Mouse (Mus musculus) liver, embryonic 11.5 days (tissue): ENCODE measurements around the gene Fer. TPM values are rescaled to one million over a fixed set of nuclear protein-coding genes. Genes with fewer than 3 reads are reported as not detected.

Source experiments
- ATAC-seq: fragments of 200-750 bp; cut with Nextera tagmentation; replicated peaks from 2 replicates; pipeline ENCODE4 v1.8.0; 2017; ENCODE audit warnings: moderate number of reproducible peaks, mild to moderate bottlenecking, moderate TSS enrichment, moderate library complexity; ENCODE audit not compliant: low FRiP score
- DNase-seq: peaks from one replicate; pipeline ENCODE4 v3.0.0-alpha.2; 2017; ENCODE audit warnings: low spot score
- H3K27ac ChIP-seq: fragments of 300-500 bp; sonication (generic); 2 replicates; pipeline ENCODE4 v1.5.1; 2014; ENCODE audit warnings: mild to moderate bottlenecking, low read depth, low read length, control low read depth
- H3K27me3 ChIP-seq: fragments of 300-500 bp; sonication (generic); replicated peaks from 2 replicates; pipeline ENCODE4 v1.6.1; 2014; ENCODE audit warnings: low read length, mixed read lengths; ENCODE audit not compliant: control insufficient read depth, insufficient read depth
- H3K36me3 ChIP-seq: fragments of 300-500 bp; sonication (generic); 2 replicates; pipeline ENCODE4 v1.6.1; 2014; ENCODE audit warnings: mild to moderate bottlenecking, low read length, moderate library complexity, mixed read lengths; ENCODE audit not compliant: control insufficient read depth, insufficient read depth
- H3K4me1 ChIP-seq: fragments of 300-500 bp; sonication (generic); replicated peaks from 2 replicates; pipeline ENCODE4 v1.6.1; 2014; ENCODE audit warnings: low read length, mixed read lengths; ENCODE audit not compliant: control insufficient read depth, insufficient read depth
- H3K4me2 ChIP-seq: fragments of 300-500 bp; sonication (generic); 2 replicates; pipeline ENCODE4 v1.6.1; 2014; ENCODE audit warnings: mild to moderate bottlenecking, control low read depth, moderate library complexity
- H3K4me3 ChIP-seq: fragments of 300-500 bp; sonication (generic); 2 replicates; pipeline ENCODE4 v1.5.1; 2014; ENCODE audit warnings: low read depth, low read length, control low read depth
- H3K9ac ChIP-seq: fragments of 300-500 bp; sonication (generic); 2 replicates; pipeline ENCODE4 v1.6.1; 2014; ENCODE audit warnings: low read depth, low read length, control low read depth
- H3K9me3 ChIP-seq: fragments of 300-500 bp; sonication (generic); 2 replicates; pipeline ENCODE4 v1.6.1; 2016; ENCODE audit warnings: low read length, inconsistent platforms, mixed read lengths; ENCODE audit not compliant: control insufficient read depth
- WGBS: fragments of 180-500 bp; shearing (Covaris S2); extraction: QIAGEN DNeasy Blood & Tissue Kit; methylation state at CpG from one replicate; pipeline ENCODE4 v1.1.7; 2014; 5-methylcytosine and 5-hydroxymethylcytosine counted together
- polyA plus RNA-seq: library from polyadenylated mRNA; unstranded; fragments of >200 nt; fragmentation: Nextera tagmentation; extraction: Ambion mirVana; gene quantifications from 2 replicates; pipeline ENCODE4 v1.2.1, GENCODE M21; 2014

Fer gene
- polyA plus RNA-seq, 1 experiment from 2014 or later = 24.7 TPM

- H3K36me3 ChIP-seq = no peaks in the 10 kb centered on the region
- no peaks in the 10 kb centered on the region for H3K9me3 ChIP-seq
- WGBS = 88% methylated on average over 3 of the region's 3 CpGs
- H3K4me2 ChIP-seq = no peak overlapping the region
- ATAC-seq (no peak), DNase-seq (no peak)
- H3K4me1 ChIP-seq = no peaks in the 10 kb centered on the region
- H3K4me3 ChIP-seq = no peak overlapping the region
- H3K9ac ChIP-seq = no peak overlapping the region
- H3K27ac ChIP-seq = no peak overlapping the region
- no peaks in the 10 kb centered on the region for H3K27me3 ChIP-seq
These were observed 183.7 kb downstream of the Fer start for GRCm38 (mm10) chr17:64046557-64046956.

- 89% methylated on average over 5 of the region's 5 CpGs for WGBS
- H3K36me3 ChIP-seq = no peaks in the 10 kb centered on the region
- ATAC-seq (no peak), DNase-seq (no peak)
- H3K9ac ChIP-seq = no peak overlapping the region
- H3K4me1 ChIP-seq = no peaks in the 10 kb centered on the region
- H3K27ac ChIP-seq = no peak overlapping the region
- H3K4me2 ChIP-seq = no peak overlapping the region
- no peaks in the 10 kb centered on the region for H3K27me3 ChIP-seq
- H3K4me3 ChIP-seq = no peak overlapping the region
- H3K9me3 ChIP-seq = no peaks in the 10 kb centered on the region
These were observed 188.0 kb downstream of the Fer start for GRCm38 (mm10) chr17:64050911-64051310.

GRCm38 (mm10) chr17:64053636-64054035, 190.8 kb downstream of the Fer start:
- Histone ChIP-seq H3K9me3 (no peaks in the 10 kb centered on the region), H3K4me1 (no peaks in the 10 kb centered on the region), H3K36me3 (no peaks in the 10 kb centered on the region), H3K4me2 (no peak overlapping the region), H3K9ac (no peak overlapping the region), H3K27me3 (no peaks in the 10 kb centered on the region), H3K27ac (no peak overlapping the region), H3K4me3 (no peak overlapping the region)
- DNase-seq (no peak), ATAC-seq (no peak)
- WGBS = 89% methylated on average over 11 of the region's 11 CpGs

DNA sequence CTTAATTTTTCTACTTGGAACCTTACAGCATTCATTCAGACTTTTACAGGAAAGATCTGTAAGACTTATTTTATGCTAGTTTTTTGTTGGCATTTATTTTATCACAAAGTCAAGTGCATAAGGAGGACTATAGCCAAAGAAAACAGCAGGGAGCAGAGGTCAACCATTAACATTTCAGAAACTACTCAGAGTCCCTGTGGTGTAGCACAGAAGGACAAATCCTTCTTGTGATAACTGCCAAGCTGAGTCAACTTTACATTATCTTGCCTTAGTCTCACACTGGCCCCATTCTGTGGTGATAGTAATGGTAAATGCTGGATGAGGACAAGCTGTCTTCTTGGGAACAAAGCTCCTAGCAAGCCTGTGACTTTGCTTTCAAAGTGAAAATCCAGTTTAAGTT, 197.7 kb downstream of the Fer start:
- Histone ChIP-seq H3K27me3 (no peaks in the 10 kb centered on the region), H3K4me2 (no peak overlapping the region), H3K4me3 (no peak overlapping the region), H3K36me3 (no peaks in the 10 kb centered on the region), H3K27ac (no peak overlapping the region), H3K9ac (no peak overlapping the region), H3K9me3 (no peaks in the 10 kb centered on the region), H3K4me1 (no peaks in the 10 kb centered on the region)
- DNase-seq (no peak), ATAC-seq (no peak)

GRCm38 (mm10) chr17:64065243-64065642, 202.4 kb downstream of the Fer start:
- ATAC-seq (peak; percentile 51; the same call in 1 of the 2 replicates), DNase-seq (no peak)
- no peaks in the 10 kb centered on the region for H3K27me3 ChIP-seq
- no peaks in the 10 kb centered on the region for H3K4me1 ChIP-seq
- H3K4me2 ChIP-seq = no peak overlapping the region
- no peak overlapping the region for H3K4me3 ChIP-seq
- no peaks in the 10 kb centered on the region for H3K36me3 ChIP-seq
- 60% methylated on average over 3 of the region's 3 CpGs for WGBS
- H3K27ac ChIP-seq = no peak overlapping the region
- no peaks in the 10 kb centered on the region for H3K9me3 ChIP-seq
- H3K9ac ChIP-seq = no peak overlapping the region

DNA sequence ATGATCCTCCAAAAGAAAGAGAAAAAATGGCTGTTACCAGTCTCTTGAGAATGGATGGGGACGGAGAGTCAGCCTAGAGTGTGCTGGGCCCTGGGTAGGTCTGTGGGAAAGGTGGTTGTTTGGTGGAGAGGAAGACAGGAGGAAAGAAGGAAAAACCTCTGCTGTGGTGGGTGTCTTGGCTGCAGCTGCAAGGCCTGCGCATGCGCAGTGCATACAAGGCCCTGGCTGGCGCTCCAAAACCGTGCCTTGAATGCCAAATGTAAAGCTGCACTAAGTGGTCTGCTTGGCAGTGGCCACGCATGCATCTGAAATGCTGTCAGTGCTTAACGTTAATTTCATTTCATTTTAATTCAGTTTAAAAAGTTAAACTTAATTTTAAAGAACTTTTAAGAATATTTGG, 214.5 kb downstream of the Fer start:
- no peak overlapping the region for H3K27ac ChIP-seq
- H3K4me3 ChIP-seq = no peak overlapping the region
- ATAC-seq (no peak), DNase-seq (no peak)
- no peaks in the 10 kb centered on the region for H3K27me3 ChIP-seq
- no peak overlapping the region for H3K4me2 ChIP-seq
- H3K4me1 ChIP-seq = no peaks in the 10 kb centered on the region
- no peaks in the 10 kb centered on the region for H3K9me3 ChIP-seq
- H3K36me3 ChIP-seq = no peaks in the 10 kb centered on the region
- WGBS = 91% methylated on average over 7 of the region's 7 CpGs
- no peak overlapping the region for H3K9ac ChIP-seq

DNA sequence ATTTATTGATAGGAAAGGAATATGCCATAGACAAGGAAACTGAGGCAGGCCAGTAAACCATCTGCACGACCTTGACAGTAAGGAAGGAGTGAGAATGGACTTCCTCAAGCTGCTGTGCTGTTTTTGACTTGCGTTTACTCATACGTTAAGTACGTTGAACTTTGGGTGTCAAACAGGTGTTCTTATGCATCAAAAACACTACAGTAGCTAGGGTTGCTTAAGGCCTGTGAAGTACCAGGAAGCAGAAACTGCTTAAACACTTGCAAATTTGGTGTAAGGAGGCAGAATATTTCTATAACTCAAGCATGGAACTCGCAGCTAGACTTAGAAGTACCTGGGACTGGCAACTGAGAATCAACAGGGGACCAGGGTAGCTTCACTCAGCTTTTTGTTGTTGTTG, 221.9 kb downstream of the Fer start:
- 83% methylated on average over 5 of the region's 5 CpGs for WGBS
- Histone ChIP-seq H3K27me3 (no peaks in the 10 kb centered on the region), H3K36me3 (no peaks in the 10 kb centered on the region), H3K9me3 (no peaks in the 10 kb centered on the region), H3K4me3 (no peak overlapping the region), H3K9ac (no peak overlapping the region), H3K4me2 (no peak overlapping the region), H3K27ac (no peak overlapping the region), H3K4me1 (no peaks in the 10 kb centered on the region)
- ATAC-seq = no peak
- no peak for DNase-seq

DNA sequence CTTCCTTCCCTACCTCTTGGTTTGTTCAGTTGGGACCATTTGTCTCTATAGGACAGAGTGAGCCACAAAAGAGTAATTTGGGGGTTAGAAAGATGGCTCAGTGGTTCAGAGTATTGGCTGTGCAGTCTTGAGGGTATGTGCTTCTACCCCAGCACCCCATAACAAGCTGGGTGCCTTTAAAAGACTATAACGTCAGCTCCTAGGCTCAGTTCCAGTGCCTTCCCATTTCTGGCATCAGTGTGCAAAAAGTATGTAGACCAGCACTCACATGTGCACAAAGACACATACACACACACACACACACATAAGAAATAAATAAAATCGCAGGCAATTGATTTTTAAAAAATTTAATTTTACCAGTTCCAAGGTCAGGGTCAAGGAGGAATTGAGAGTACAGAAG, 222.6 kb downstream of the Fer start:
- H3K27me3 ChIP-seq = no peaks in the 10 kb centered on the region
- no peak overlapping the region for H3K4me3 ChIP-seq
- H3K4me1 ChIP-seq = no peaks in the 10 kb centered on the region
- no peaks in the 10 kb centered on the region for H3K9me3 ChIP-seq
- no peaks in the 10 kb centered on the region for H3K36me3 ChIP-seq
- 85% methylated on average over 2 of the region's 2 CpGs for WGBS
- H3K9ac ChIP-seq = no peak overlapping the region
- no peak for ATAC-seq
- no peak for DNase-seq
- H3K4me2 ChIP-seq = no peak overlapping the region
- no peak overlapping the region for H3K27ac ChIP-seq

DNA sequence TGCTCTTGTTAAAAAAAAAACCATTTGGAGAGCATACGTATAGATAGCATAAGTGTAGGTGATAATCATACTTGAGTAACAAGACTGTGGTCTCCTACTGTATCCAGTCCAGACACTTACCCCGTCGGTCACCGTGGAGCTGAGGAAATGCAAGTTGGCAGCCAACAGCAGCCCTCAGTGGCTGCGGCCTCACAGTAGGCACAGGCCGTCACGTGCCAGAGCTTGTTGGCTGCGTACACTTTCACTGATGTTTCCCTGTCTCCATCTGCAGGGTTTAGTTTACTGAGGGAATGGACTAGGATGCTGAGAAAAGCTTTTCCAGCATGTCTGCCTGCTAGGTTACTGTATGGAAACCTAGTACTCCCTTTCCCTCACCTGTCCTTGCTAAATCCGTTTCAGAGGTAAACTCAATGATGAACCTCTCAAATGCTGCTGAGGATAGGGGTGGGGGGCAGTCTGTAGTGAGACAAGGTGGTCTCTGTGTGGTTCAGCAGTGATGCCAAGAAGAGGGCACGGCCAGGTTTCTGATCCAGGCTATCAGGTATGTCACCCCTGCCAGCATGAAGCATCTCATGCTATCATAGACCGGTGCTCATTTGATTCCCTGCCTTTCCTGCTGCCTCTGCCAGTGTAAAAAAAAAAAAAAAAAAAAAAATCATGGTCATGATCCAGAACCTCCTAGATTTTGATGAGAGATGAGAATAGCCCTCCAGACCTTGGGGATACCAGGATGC, 224.2 kb downstream of the Fer start:
- Histone ChIP-seq H3K27ac (no peak overlapping the region), H3K27me3 (no peaks in the 10 kb centered on the region), H3K9ac (no peak overlapping the region), H3K4me2 (no peak overlapping the region), H3K4me1 (no peaks in the 10 kb centered on the region), H3K4me3 (no peak overlapping the region), H3K9me3 (no peaks in the 10 kb centered on the region), H3K36me3 (no peaks in the 10 kb centered on the region)
- ATAC-seq = no peak
- no peak for DNase-seq
- 88% methylated on average over 11 of the region's 11 CpGs for WGBS
